Mouse (Mus musculus) stomach, embryonic 15.5 days (tissue): ENCODE measurements at regions not wholly inside any gene's neighbourhood (a gene's known extent, or its start where the extent isn't known, plus 50 kb on each side); places are given as distances from the start of the nearest gene placed in this dataset.

Source experiments
- ATAC-seq: fragments of 200-750 bp; cut with Nextera tagmentation; 2 replicates; pipeline ENCODE4 v1.8.0; 2017; ENCODE audit warnings: low read depth, moderate number of reproducible peaks, moderate TSS enrichment; ENCODE audit not compliant: insufficient read depth, low FRiP score
- H3K27ac ChIP-seq: fragments of 300-500 bp; sonication (generic); 2 replicates; pipeline ENCODE4 v1.5.1; 2015; ENCODE audit warnings: mild to moderate bottlenecking, inconsistent platforms
- H3K27me3 ChIP-seq: fragments of 300-500 bp; sonication (generic); replicated peaks from 2 replicates; pipeline ENCODE4 v1.6.1; 2015; ENCODE audit warnings: inconsistent platforms
- H3K36me3 ChIP-seq: fragments of 300-500 bp; sonication (generic); 2 replicates; pipeline ENCODE4 v1.6.1; 2015; ENCODE audit warnings: inconsistent platforms
- H3K4me1 ChIP-seq: fragments of 300-500 bp; sonication (generic); 2 replicates; pipeline ENCODE4 v1.6.1; 2015; ENCODE audit warnings: inconsistent platforms
- H3K4me2 ChIP-seq: fragments of 300-500 bp; sonication (generic); 2 replicates; pipeline ENCODE4 v1.6.1; 2015; ENCODE audit warnings: mild to moderate bottlenecking, inconsistent platforms
- H3K4me3 ChIP-seq: fragments of 300-500 bp; sonication (generic); replicated peaks from 2 replicates; pipeline ENCODE4 v1.5.1; 2015; ENCODE audit warnings: inconsistent platforms
- H3K9ac ChIP-seq: fragments of 300-500 bp; sonication (generic); 2 replicates; pipeline ENCODE4 v1.6.1; 2015; ENCODE audit warnings: inconsistent platforms
- H3K9me3 ChIP-seq: fragments of 300-500 bp; sonication (generic); 2 replicates; pipeline ENCODE4 v1.6.1; 2016; ENCODE audit warnings: inconsistent platforms
- WGBS: fragments of 180-500 bp; shearing (Covaris S2); methylation state at CpG from one replicate; pipeline ENCODE4 v1.1.7; 2015; 5-methylcytosine and 5-hydroxymethylcytosine counted together

GRCm38 (mm10) chr5:46670484-46670883, 813.1 kb upstream of the Lcorl start:
- Histone ChIP-seq H3K9me3 (no peaks in the 10 kb centered on the region), H3K4me1 (no peaks in the 10 kb centered on the region), H3K9ac (no peak overlapping the region), H3K4me3 (no peak overlapping the region), H3K27me3 (no peaks in the 10 kb centered on the region), H3K36me3 (no peaks in the 10 kb centered on the region), H3K4me2 (no peak overlapping the region), H3K27ac (no peak overlapping the region)
- ATAC-seq, result no peak
- WGBS, result 53% methylated on average over 2 of the region's 2 CpGs

- Histone ChIP-seq H3K9me3 (no peaks in the 10 kb centered on the region), H3K27ac (no peak overlapping the region), H3K27me3 (no peaks in the 10 kb centered on the region), H3K36me3 (no peaks in the 10 kb centered on the region), H3K4me2 (no peak overlapping the region), H3K9ac (no peak overlapping the region), H3K4me1 (no peaks in the 10 kb centered on the region), H3K4me3 (no peak overlapping the region)
- WGBS, result 35% methylated on average over 3 of the region's 3 CpGs
- no peak for ATAC-seq
Measured at GRCm38 (mm10) chr5:46666250-46666649, 808.8 kb upstream of the Lcorl start.

GRCm38 (mm10) chr5:46657065-46657464, 799.6 kb upstream of the Lcorl start:
- Histone ChIP-seq H3K4me3 (no peak overlapping the region), H3K27me3 (no peaks in the 10 kb centered on the region), H3K9ac (no peak overlapping the region), H3K4me1 (no peaks in the 10 kb centered on the region), H3K36me3 (no peaks in the 10 kb centered on the region), H3K9me3 (no peaks in the 10 kb centered on the region), H3K4me2 (no peak overlapping the region), H3K27ac (no peak overlapping the region)
- ATAC-seq, result no peak

- no peak for ATAC-seq
- no peak overlapping the region for H3K9ac ChIP-seq
- H3K4me1 ChIP-seq, result no peaks in the 10 kb centered on the region
- 93% methylated on average over 1 of the region's 1 CpGs for WGBS
- no peak overlapping the region for H3K4me3 ChIP-seq
- H3K27ac ChIP-seq, result no peak overlapping the region
- no peaks in the 10 kb centered on the region for H3K27me3 ChIP-seq
- H3K9me3 ChIP-seq, result no peaks in the 10 kb centered on the region
- H3K4me2 ChIP-seq, result no peak overlapping the region
- H3K36me3 ChIP-seq, result no peaks in the 10 kb centered on the region
Measured at GRCm38 (mm10) chr5:46654189-46654588, 796.8 kb upstream of the Lcorl start.

- H3K4me1 ChIP-seq, result no peaks in the 10 kb centered on the region
- no peak overlapping the region for H3K4me3 ChIP-seq
- no peaks in the 10 kb centered on the region for H3K27me3 ChIP-seq
- no peaks in the 10 kb centered on the region for H3K36me3 ChIP-seq
- H3K27ac ChIP-seq, result no peak overlapping the region
- no peak for ATAC-seq
- no peak overlapping the region for H3K9ac ChIP-seq
- WGBS, result 65% methylated on average over 2 of the region's 2 CpGs
- no peak overlapping the region for H3K4me2 ChIP-seq
- no peaks in the 10 kb centered on the region for H3K9me3 ChIP-seq
Measured at GRCm38 (mm10) chr5:46643009-46643408, 785.6 kb upstream of the Lcorl start.

- no peaks in the 10 kb centered on the region for H3K4me1 ChIP-seq
- H3K4me3 ChIP-seq, result no peak overlapping the region
- no peaks in the 10 kb centered on the region for H3K27me3 ChIP-seq
- H3K9ac ChIP-seq, result no peak overlapping the region
- no peaks in the 10 kb centered on the region for H3K9me3 ChIP-seq
- H3K27ac ChIP-seq, result no peak overlapping the region
- H3K36me3 ChIP-seq, result no peaks in the 10 kb centered on the region
- no peak for ATAC-seq
- H3K4me2 ChIP-seq, result no peak overlapping the region
Measured at GRCm38 (mm10) chr5:46635116-46635668, 777.8 kb upstream of the Lcorl start.
